Mouse (Mus musculus): ENCODE results near the gene Mxi1. TPM values are rescaled to one million over a fixed set of nuclear protein-coding genes. Genes with fewer than 3 reads are reported as not detected.
"Not testable (repeated sequence)": the region's sequence is repeated elsewhere in the genome, so short reads cannot be mapped to it uniquely, and the experiment has no call there.

Mxi1 gene
- polyA plus RNA-seq, 1 experiment from 2014 or later: 29.3 TPM

- Histone ChIP-seq H3K27me3 (ENCODE audit: control insufficient read depth, insufficient read depth, low read length) (no peaks in the 10 kb centered on the region), H3K9ac (replicated peaks; ENCODE audit: low read depth, low read length) (peak within 1 kb of the TSS; percentile 99), H3K4me1 (ENCODE audit: control insufficient read depth, insufficient read depth, low read length) (peaks cover 9% of the 10 kb centered on the region), H3K36me3 (ENCODE audit: control insufficient read depth, insufficient read depth, low read length) (peaks cover 30% of the 10 kb centered on the region), H3K4me3 (ENCODE audit: low read depth, low read length) (peak within 1 kb of the TSS; percentile 99), H3K4me2 (replicated peaks; ENCODE audit: low read depth, low read length) (peak within 1 kb of the TSS; percentile 56), H3K27ac (ENCODE audit: low read length) (peak within 1 kb of the TSS; percentile 99), H3K9me3 (ENCODE audit: control insufficient read depth, low read depth, low read length) (no peaks in the 10 kb centered on the region)
- under 1% methylated on average over 48 of the region's 48 CpGs for WGBS
- peak; percentile 97 for ATAC-seq (ENCODE audit: insufficient number of reproducible peaks, insufficient read depth, low FRiP score, low read depth)
Measured at GRCm38 (mm10) chr19:53390495-53391007, 80.2 kb downstream of the Mxi1 start, which contains the start of gene Smndc1. Gene Smndc1 (minus strand): TSS chr19:53390578.

GRCm38 (mm10) chr19:53391386-53391785, 81.1 kb downstream of the Mxi1 start:
- H3K4me2 ChIP-seq (replicated peaks; ENCODE audit: low read depth, low read length): peak overlapping the region; percentile 56
- no peak for ATAC-seq (ENCODE audit: insufficient number of reproducible peaks, insufficient read depth, low FRiP score, low read depth)
- H3K9ac ChIP-seq (replicated peaks; ENCODE audit: low read depth, low read length): peak overlapping the region; percentile 70
- H3K9me3 ChIP-seq (ENCODE audit: control insufficient read depth, low read depth, low read length): no peaks in the 10 kb centered on the region
- no peaks in the 10 kb centered on the region for H3K27me3 ChIP-seq (ENCODE audit: control insufficient read depth, insufficient read depth, low read length)
- peaks cover 9% of the 10 kb centered on the region for H3K4me1 ChIP-seq (ENCODE audit: control insufficient read depth, insufficient read depth, low read length)
- no peak overlapping the region for H3K27ac ChIP-seq (ENCODE audit: low read length)
- H3K4me3 ChIP-seq (ENCODE audit: low read depth, low read length): peak overlapping the region; percentile 99
- peaks cover 21% of the 10 kb centered on the region for H3K36me3 ChIP-seq (ENCODE audit: control insufficient read depth, insufficient read depth, low read length)
- WGBS: 48% methylated on average over 8 of the region's 8 CpGs

- Histone ChIP-seq H3K27ac (ENCODE audit: low read length) (no peak overlapping the region), H3K4me1 (ENCODE audit: control insufficient read depth, insufficient read depth, low read length) (peaks cover 9% of the 10 kb centered on the region), H3K4me3 (ENCODE audit: low read depth, low read length) (peak overlapping the region; percentile 99; the same call in 1 of the 2 replicates), H3K9ac (replicated peaks; ENCODE audit: low read depth, low read length) (no peak overlapping the region), H3K27me3 (ENCODE audit: control insufficient read depth, insufficient read depth, low read length) (no peaks in the 10 kb centered on the region), H3K4me2 (replicated peaks; ENCODE audit: low read depth, low read length) (peak overlapping the region; percentile 56), H3K9me3 (ENCODE audit: control insufficient read depth, low read depth, low read length) (no peaks in the 10 kb centered on the region), H3K36me3 (ENCODE audit: control insufficient read depth, insufficient read depth, low read length) (peaks cover 20% of the 10 kb centered on the region)
- ATAC-seq (ENCODE audit: insufficient number of reproducible peaks, insufficient read depth, low FRiP score, low read depth): no peak
- WGBS: 82% methylated on average over 5 of the region's 5 CpGs
Measured at GRCm38 (mm10) chr19:53391787-53392186, 81.5 kb downstream of the Mxi1 start.

- Histone ChIP-seq H3K27me3 (ENCODE audit: control insufficient read depth, insufficient read depth, low read length) (no peaks in the 10 kb centered on the region), H3K36me3 (ENCODE audit: control insufficient read depth, insufficient read depth, low read length) (peaks cover 9% of the 10 kb centered on the region), H3K4me2 (replicated peaks; ENCODE audit: low read depth, low read length) (no peak overlapping the region), H3K9me3 (ENCODE audit: control insufficient read depth, low read depth, low read length) (no peaks in the 10 kb centered on the region), H3K27ac (ENCODE audit: low read length) (no peak overlapping the region), H3K4me1 (ENCODE audit: control insufficient read depth, insufficient read depth, low read length) (peaks cover 9% of the 10 kb centered on the region), H3K4me3 (ENCODE audit: low read depth, low read length) (no peak overlapping the region), H3K9ac (replicated peaks; ENCODE audit: low read depth, low read length) (no peak overlapping the region)
- ATAC-seq (ENCODE audit: insufficient number of reproducible peaks, insufficient read depth, low FRiP score, low read depth): no peak
- WGBS: 63% methylated on average over 8 of the region's 8 CpGs
Measured at GRCm38 (mm10) chr19:53392781-53393343, 82.5 kb downstream of the Mxi1 start.

- ATAC-seq (ENCODE audit: insufficient number of reproducible peaks, insufficient read depth, low FRiP score, low read depth): no peak
- H3K27me3 ChIP-seq (ENCODE audit: control insufficient read depth, insufficient read depth, low read length): no peaks in the 10 kb centered on the region
- peaks cover 1% of the 10 kb centered on the region for H3K36me3 ChIP-seq (ENCODE audit: control insufficient read depth, insufficient read depth, low read length)
- H3K4me3 ChIP-seq (ENCODE audit: low read depth, low read length): no peak overlapping the region
- peaks cover 9% of the 10 kb centered on the region for H3K4me1 ChIP-seq (ENCODE audit: control insufficient read depth, insufficient read depth, low read length)
- no peaks in the 10 kb centered on the region for H3K9me3 ChIP-seq (ENCODE audit: control insufficient read depth, low read depth, low read length)
- no peak overlapping the region for H3K9ac ChIP-seq (replicated peaks; ENCODE audit: low read depth, low read length)
- H3K4me2 ChIP-seq (replicated peaks; ENCODE audit: low read depth, low read length): no peak overlapping the region
- H3K27ac ChIP-seq (ENCODE audit: low read length): no peak overlapping the region
Measured at GRCm38 (mm10) chr19:53393646-53394045, 83.3 kb downstream of the Mxi1 start.

GRCm38 (mm10) chr19:53394552-53394951, 84.2 kb downstream of the Mxi1 start:
- no peaks in the 10 kb centered on the region for H3K27me3 ChIP-seq (ENCODE audit: control insufficient read depth, insufficient read depth, low read length)
- no peaks in the 10 kb centered on the region for H3K36me3 ChIP-seq (ENCODE audit: control insufficient read depth, insufficient read depth, low read length)
- H3K4me2 ChIP-seq (replicated peaks; ENCODE audit: low read depth, low read length): no peak overlapping the region
- H3K4me1 ChIP-seq (ENCODE audit: control insufficient read depth, insufficient read depth, low read length): peaks cover 6% of the 10 kb centered on the region; the same call in 1 of the 2 replicates
- no peak for ATAC-seq (ENCODE audit: insufficient number of reproducible peaks, insufficient read depth, low FRiP score, low read depth)
- 14% methylated on average over 7 of the region's 7 CpGs for WGBS
- no peak overlapping the region for H3K9ac ChIP-seq (replicated peaks; ENCODE audit: low read depth, low read length)
- no peaks in the 10 kb centered on the region for H3K9me3 ChIP-seq (ENCODE audit: control insufficient read depth, low read depth, low read length)
- no peak overlapping the region for H3K27ac ChIP-seq (ENCODE audit: low read length)
- no peak overlapping the region for H3K4me3 ChIP-seq (ENCODE audit: low read depth, low read length)

- 64% methylated on average over 3 of the region's 3 CpGs for WGBS
Measured at GRCm38 (mm10) chr19:53394956-53395355, 84.6 kb downstream of the Mxi1 start.

GRCm38 (mm10) chr19:53395805-53396204, 85.5 kb downstream of the Mxi1 start:
- not testable (repeated sequence) for H3K4me1 ChIP-seq (ENCODE audit: control insufficient read depth, insufficient read depth, low read length); H3K9me3 ChIP-seq (ENCODE audit: control insufficient read depth, low read depth, low read length); H3K9ac ChIP-seq (replicated peaks; ENCODE audit: low read depth, low read length); H3K36me3 ChIP-seq (ENCODE audit: control insufficient read depth, insufficient read depth, low read length); H3K27me3 ChIP-seq (ENCODE audit: control insufficient read depth, insufficient read depth, low read length); ATAC-seq (ENCODE audit: insufficient number of reproducible peaks, insufficient read depth, low FRiP score, low read depth); H3K4me3 ChIP-seq (ENCODE audit: low read depth, low read length); H3K27ac ChIP-seq (ENCODE audit: low read length); H3K4me2 ChIP-seq (replicated peaks; ENCODE audit: low read depth, low read length)
- whole genome bisulfite sequencing: 62% methylated on average over 5 of the region's 5 CpGs

More at GRCm38 (mm10) chr19:53394956-53395355, 84.6 kb downstream of the Mxi1 start:
- H3K36me3 ChIP-seq (ENCODE audit: control insufficient read depth, insufficient read depth, low read length); H3K4me3 ChIP-seq (ENCODE audit: low read depth, low read length); H3K4me2 ChIP-seq (replicated peaks; ENCODE audit: low read depth, low read length); H3K9ac ChIP-seq (replicated peaks; ENCODE audit: low read depth, low read length); H3K27me3 ChIP-seq (ENCODE audit: control insufficient read depth, insufficient read depth, low read length); H3K9me3 ChIP-seq (ENCODE audit: control insufficient read depth, low read depth, low read length); H3K27ac ChIP-seq (ENCODE audit: low read length); H3K4me1 ChIP-seq (ENCODE audit: control insufficient read depth, insufficient read depth, low read length); ATAC-seq (ENCODE audit: insufficient number of reproducible peaks, insufficient read depth, low FRiP score, low read depth): not testable (repeated sequence)
